Mouse (Mus musculus) megakaryocyte, embryonic 14.5 days (primary cell): ENCODE results near the gene Gzma.

Experiments
- FLI1 ChIP-seq: IDR thresholded peaks from 2 replicates; pipeline ENCODE4 v1.6.1; 2012; ENCODE audit warnings: low read length, inconsistent platforms, mixed read lengths
- GATA1 ChIP-seq: IDR thresholded peaks from 3 replicates; pipeline ENCODE4 v1.6.1; 2012; ENCODE audit warnings: mixed read lengths, low read length, inconsistent platforms, borderline replicate concordance

GRCm38 (mm10) chr13:113047018-113047417, 53.8 kb downstream of the Gzma start:
- TF ChIP-seq GATA1: no peak
- TF ChIP-seq FLI1: no peak
